Mouse (Mus musculus) midbrain, embryonic 11.5 days (tissue): Measurements from ENCODE around the gene Ethe1. TPM values are rescaled to one million over a fixed set of nuclear protein-coding genes. Genes with fewer than 3 reads are reported as not detected.

Source experiments
- ATAC-seq: fragments of 200-750 bp; cut with Nextera tagmentation; 2 replicates; pipeline ENCODE4 v1.8.0; 2017; ENCODE audit warnings: moderate TSS enrichment, moderate library complexity; ENCODE audit not compliant: low FRiP score
- DNase-seq: peaks from one replicate; pipeline ENCODE4 v3.0.0; 2015; ENCODE audit warnings: low spot score; ENCODE audit errors: missing footprints
- H3K27ac ChIP-seq: fragments of 300-500 bp; sonication (generic); 2 replicates; pipeline ENCODE4 v1.5.1; 2014; ENCODE audit warnings: low read depth, low read length
- H3K27me3 ChIP-seq: fragments of 300-500 bp; sonication (generic); 2 replicates; pipeline ENCODE4 v1.6.1; 2014; ENCODE audit warnings: mild to moderate bottlenecking, low read length, moderate library complexity, mixed read lengths; ENCODE audit not compliant: control insufficient read depth, insufficient read depth
- H3K36me3 ChIP-seq: fragments of 300-500 bp; sonication (generic); 2 replicates; pipeline ENCODE4 v1.6.1; 2014; ENCODE audit warnings: mild to moderate bottlenecking, low read length, moderate library complexity, mixed read lengths; ENCODE audit not compliant: control insufficient read depth, insufficient read depth
- H3K4me1 ChIP-seq: fragments of 300-500 bp; sonication (generic); 2 replicates; pipeline ENCODE4 v1.6.1; 2014; ENCODE audit warnings: low read length; ENCODE audit not compliant: control insufficient read depth, insufficient read depth
- H3K4me2 ChIP-seq: fragments of 300-500 bp; sonication (generic); 2 replicates; pipeline ENCODE4 v1.6.1; 2014; ENCODE audit warnings: mild to moderate bottlenecking, moderate library complexity
- H3K4me3 ChIP-seq: fragments of 300-500 bp; sonication (generic); 2 replicates; pipeline ENCODE4 v1.5.1; 2014; ENCODE audit warnings: low read depth, low read length
- H3K9ac ChIP-seq: fragments of 300-500 bp; sonication (generic); 2 replicates; pipeline ENCODE4 v1.6.1; 2014; ENCODE audit warnings: low read length
- H3K9me3 ChIP-seq: fragments of 300-500 bp; sonication (generic); 2 replicates; pipeline ENCODE4 v1.6.1; 2016; ENCODE audit warnings: low read length; ENCODE audit not compliant: control insufficient read depth
- whole genome bisulfite sequencing: fragments of 180-500 bp; shearing (Covaris S2); extraction: QIAGEN DNeasy Blood & Tissue Kit; methylation state at CpG from one replicate; pipeline ENCODE4 v1.1.7; 2014; 5-methylcytosine and 5-hydroxymethylcytosine counted together
- polyA plus RNA-seq: library from polyadenylated mRNA; unstranded; fragments of >200 nt; fragmentation: Nextera tagmentation; extraction: Ambion mirVana; gene quantifications from 2 replicates; pipeline ENCODE4 v1.2.1, GENCODE M21; 2014

The Ethe1 gene
- polyA plus RNA-seq: 18.8 and 19.6 TPM in 2 replicates

GRCm38 (mm10) chr7:24587330-24588105 is at the start of gene Ethe1, which contains the start of gene Zfp575:
Gene Ethe1 (plus strand): TSS chr7:24587543.
Gene Zfp575 (minus strand): TSS chr7:24587641.
- H3K4me1 ChIP-seq: no peaks in the 10 kb centered on the region; the same call in 1 of the 2 replicates
- H3K27ac ChIP-seq: no peak within 1 kb of the TSS
- peak within 1 kb of the TSS; percentile 30 for H3K4me3 ChIP-seq
- peak within 1 kb of the TSS; percentile 51 for H3K4me2 ChIP-seq
- no peaks in the 10 kb centered on the region for H3K36me3 ChIP-seq
- peak within 1 kb of the TSS; percentile 51 for H3K9ac ChIP-seq
- DNase-seq: peak; percentile 96
- peak; percentile 61 for ATAC-seq
- no peaks in the 10 kb centered on the region for H3K9me3 ChIP-seq
- 7% methylated on average over 30 of the region's 30 CpGs for WGBS
- H3K27me3 ChIP-seq: peaks cover 26% of the 10 kb centered on the region

GRCm38 (mm10) chr7:24537591-24537990 is 49.8 kb upstream of the Ethe1 start:
- no peaks in the 10 kb centered on the region; the same call in 1 of the 2 replicates for H3K9me3 ChIP-seq
- H3K4me2 ChIP-seq: no peak overlapping the region
- no peak overlapping the region for H3K4me3 ChIP-seq
- no peak overlapping the region for H3K9ac ChIP-seq
- H3K36me3 ChIP-seq: peaks cover 5% of the 10 kb centered on the region; the same call in 1 of the 2 replicates
- H3K27ac ChIP-seq: no peak overlapping the region
- no peak for DNase-seq
- H3K4me1 ChIP-seq: peaks cover 6% of the 10 kb centered on the region
- WGBS: 81% methylated on average over 5 of the region's 5 CpGs
- no peak for ATAC-seq
- H3K27me3 ChIP-seq: peaks cover 12% of the 10 kb centered on the region

DNA sequence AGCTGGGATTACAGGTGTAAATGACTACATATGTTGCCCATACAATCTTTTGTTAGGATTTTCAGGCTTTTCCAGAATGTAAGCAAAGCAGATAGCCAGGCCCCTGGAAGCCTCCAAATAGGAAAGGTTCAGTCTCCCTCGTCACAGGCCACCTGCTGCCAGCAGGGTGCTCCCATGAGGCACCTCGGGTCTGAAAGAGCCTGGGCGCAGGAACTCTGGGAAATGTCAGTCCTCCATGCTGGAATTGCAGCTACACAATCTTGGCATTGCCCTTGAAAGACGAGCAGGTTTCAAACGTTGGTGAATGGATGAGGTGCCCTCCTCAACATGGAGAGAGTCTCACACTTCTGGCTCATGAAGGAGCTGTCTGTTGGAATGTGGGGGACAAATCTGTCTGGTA is 49.2 kb upstream of the Ethe1 start:
- 54% methylated on average over 5 of the region's 5 CpGs for WGBS
- H3K27me3 ChIP-seq: peaks cover 11% of the 10 kb centered on the region

GRCm38 (mm10) chr7:24538701-24539100 is 48.6 kb upstream of the Ethe1 start:
- 73% methylated on average over 5 of the region's 5 CpGs for WGBS
- Histone ChIP-seq H3K4me2 (no peak overlapping the region), H3K9me3 (no peaks in the 10 kb centered on the region; the same call in 1 of the 2 replicates), H3K27ac (no peak overlapping the region), H3K4me1 (peaks cover 3% of the 10 kb centered on the region), H3K36me3 (peaks cover 2% of the 10 kb centered on the region; the same call in 1 of the 2 replicates), H3K9ac (no peak overlapping the region), H3K4me3 (no peak overlapping the region), H3K27me3 (peaks cover 5% of the 10 kb centered on the region)
- DNase-seq (no peak), ATAC-seq (no peak)

More for the DNA sequence above, 49.2 kb upstream of the Ethe1 start:
- H3K9ac ChIP-seq: no peak overlapping the region
- H3K27ac ChIP-seq: no peak overlapping the region
- DNase-seq (no peak), ATAC-seq (no peak)
- no peaks in the 10 kb centered on the region; the same call in 1 of the 2 replicates for H3K9me3 ChIP-seq
- H3K36me3 ChIP-seq: peaks cover 5% of the 10 kb centered on the region; the same call in 1 of the 2 replicates
- H3K4me3 ChIP-seq: no peak overlapping the region
- no peak overlapping the region for H3K4me2 ChIP-seq
- peaks cover 5% of the 10 kb centered on the region for H3K4me1 ChIP-seq

GRCm38 (mm10) chr7:24539686-24540085 is 47.7 kb upstream of the Ethe1 start:
- H3K4me3 ChIP-seq: no peak overlapping the region
- WGBS: 95% methylated on average over 4 of the region's 4 CpGs
- no peak overlapping the region for H3K9ac ChIP-seq
- no peak overlapping the region for H3K27ac ChIP-seq
- peaks cover 2% of the 10 kb centered on the region; the same call in 1 of the 2 replicates for H3K36me3 ChIP-seq
- ATAC-seq (no peak), DNase-seq (no peak)
- H3K27me3 ChIP-seq: no peaks in the 10 kb centered on the region
- H3K4me2 ChIP-seq: no peak overlapping the region
- no peaks in the 10 kb centered on the region; the same call in 1 of the 2 replicates for H3K9me3 ChIP-seq
- H3K4me1 ChIP-seq: no peaks in the 10 kb centered on the region

DNA sequence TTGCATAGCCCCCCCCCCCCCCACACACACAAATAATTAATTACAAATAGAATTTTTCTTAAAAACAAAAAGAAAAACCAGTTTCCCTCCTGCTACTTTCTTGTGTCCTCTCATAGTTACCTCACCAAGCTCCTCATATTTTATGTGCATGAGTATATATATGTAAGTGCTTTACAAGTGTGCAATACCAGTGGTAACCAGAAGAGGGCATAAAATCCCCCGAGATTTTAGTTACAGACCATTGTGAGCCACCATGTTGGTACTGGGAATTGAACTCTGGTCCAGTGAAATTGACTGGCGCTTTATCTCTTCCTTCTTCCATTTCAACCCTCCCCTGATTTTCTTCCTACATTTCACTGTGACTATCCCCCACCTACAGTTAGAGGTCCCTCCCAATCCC is 42.8 kb upstream of the Ethe1 start:
- 83% methylated on average over 2 of the region's 2 CpGs for WGBS
- no peak overlapping the region for H3K4me2 ChIP-seq
- H3K9me3 ChIP-seq: no peaks in the 10 kb centered on the region
- no peak overlapping the region for H3K27ac ChIP-seq
- H3K9ac ChIP-seq: no peak overlapping the region
- H3K27me3 ChIP-seq: no peaks in the 10 kb centered on the region
- peaks cover 12% of the 10 kb centered on the region for H3K4me1 ChIP-seq
- DNase-seq (no peak), ATAC-seq (no peak)
- H3K36me3 ChIP-seq: no peaks in the 10 kb centered on the region
- H3K4me3 ChIP-seq: no peak overlapping the region

DNA sequence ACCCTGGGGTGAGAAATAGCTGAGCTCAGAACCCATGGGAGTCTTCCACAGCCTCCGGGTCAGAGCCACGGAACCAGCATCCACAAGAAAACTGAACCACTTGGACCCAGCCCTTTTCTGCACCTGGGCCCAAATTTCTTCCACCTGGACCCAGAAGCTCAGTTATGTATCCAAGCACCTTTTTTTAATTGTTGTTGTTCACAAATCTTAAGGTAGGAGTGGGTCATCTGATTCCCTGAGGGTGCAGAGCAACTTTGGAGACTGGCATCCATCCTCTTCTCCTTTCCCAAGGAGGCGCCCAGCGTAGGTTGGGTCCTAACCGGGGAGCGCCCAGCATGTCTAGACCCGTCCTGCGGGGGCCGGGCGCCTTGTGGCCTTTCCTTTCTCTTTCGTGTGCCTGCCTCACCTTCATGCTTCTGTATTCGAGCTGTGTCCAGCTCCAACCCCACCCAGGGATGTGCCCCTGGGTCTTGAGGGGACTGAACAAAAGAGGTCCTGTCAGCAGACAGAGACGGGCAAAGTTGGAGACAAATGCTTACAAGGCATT is 41.2 kb upstream of the Ethe1 start, which contains the start of the genes Pinlyp and Xrcc1:
Gene Pinlyp, minus strand, starts transcription at position 51 of the 547 bp plus-strand sequence.
Gene Xrcc1, plus strand, starts transcription at position 222 of the 547 bp plus-strand sequence.
- WGBS: 44% methylated on average over 13 of the region's 13 CpGs
- peak; percentile 11; the same call in 1 of the 2 replicates for ATAC-seq
- no peak for DNase-seq

DNA sequence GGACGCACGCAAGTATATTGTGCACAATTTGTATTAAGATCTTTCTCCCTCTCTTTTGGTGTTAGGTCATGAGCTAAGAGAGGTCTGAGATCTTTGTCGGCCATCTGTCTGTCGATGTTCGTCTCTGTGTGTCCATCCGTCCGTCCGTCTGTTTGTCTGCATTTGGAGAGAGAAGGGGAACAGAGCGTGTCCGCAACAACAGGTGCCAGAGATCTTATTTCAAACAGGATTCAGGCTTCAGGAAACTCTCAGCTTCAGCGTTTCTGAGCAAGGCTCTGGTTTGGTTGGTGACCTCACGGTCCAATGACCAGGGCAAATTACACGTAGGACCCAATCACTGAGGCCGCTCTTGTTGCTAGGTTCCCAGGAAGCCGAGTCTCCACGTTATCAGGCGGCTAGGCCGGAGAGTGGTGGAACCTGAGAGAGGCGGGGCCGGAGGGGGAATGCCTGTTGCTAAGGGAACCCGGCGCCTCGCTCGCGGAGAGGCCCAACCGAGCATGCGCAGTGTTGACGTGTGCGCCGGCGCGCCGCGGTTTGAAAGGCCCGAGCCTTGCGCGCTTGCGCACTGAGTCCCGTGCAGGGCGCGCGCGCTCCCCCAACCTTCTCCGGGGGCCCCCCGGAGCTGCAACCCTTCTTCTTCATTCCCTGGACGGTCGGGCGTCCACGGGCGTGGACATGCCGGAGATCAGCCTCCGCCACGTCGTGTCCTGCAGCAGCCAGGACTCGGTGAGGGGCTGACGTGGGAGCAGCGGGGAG is 40.5 kb upstream of the Ethe1 start:
- H3K27me3 ChIP-seq: no peaks in the 10 kb centered on the region
- H3K4me3 ChIP-seq: peak overlapping the region; percentile 85
- H3K9me3 ChIP-seq: no peaks in the 10 kb centered on the region
- H3K4me2 ChIP-seq: peak overlapping the region; percentile 71
- H3K27ac ChIP-seq: peak overlapping the region; percentile 37; the same call in 1 of the 2 replicates
- peaks cover 12% of the 10 kb centered on the region for H3K4me1 ChIP-seq
- WGBS: under 1% methylated on average over 57 of the region's 57 CpGs
- DNase-seq: peak; percentile 100
- peak; percentile 99 for ATAC-seq
- H3K36me3 ChIP-seq: no peaks in the 10 kb centered on the region
- H3K9ac ChIP-seq: peak overlapping the region; percentile 81

More for the DNA sequence above, 41.2 kb upstream of the Ethe1 start, which contains the start of the genes Pinlyp and Xrcc1:
- H3K9me3 ChIP-seq: no peaks in the 10 kb centered on the region
- peak within 1 kb of the TSS; percentile 71 for H3K4me2 ChIP-seq
- H3K9ac ChIP-seq: peak within 1 kb of the TSS; percentile 81
- H3K36me3 ChIP-seq: no peaks in the 10 kb centered on the region
- no peaks in the 10 kb centered on the region for H3K27me3 ChIP-seq
- H3K4me1 ChIP-seq: peaks cover 12% of the 10 kb centered on the region
- H3K27ac ChIP-seq: peak within 1 kb of the TSS; percentile 37; the same call in 1 of the 2 replicates
- peak within 1 kb of the TSS; percentile 85 for H3K4me3 ChIP-seq
